Mouse (Mus musculus) liver, postnatal 0 days (tissue): ENCODE measurements at regions not wholly inside any gene's neighbourhood (a gene's known extent, or its start where the extent isn't known, plus 50 kb on each side); places are given as distances from the start of the nearest gene placed in this dataset.

Experiments
- CTCF ChIP-seq: sonication (generic); IDR thresholded peaks from 2 replicates; pipeline ENCODE4 v1.5.1; 2016; ENCODE audit warnings: antibody characterized with exemption, low read depth
- EP300 ChIP-seq: IDR thresholded peaks from 2 replicates; pipeline ENCODE4 v1.6.1; 2016; ENCODE audit warnings: antibody characterized with exemption, low read depth, mild to moderate bottlenecking

GRCm38 (mm10) chr13:83750437-83750836, 246.6 kb downstream of the Mef2c start:
- no peak for TF ChIP-seq CTCF
- no peak for TF ChIP-seq EP300
